Mouse (Mus musculus): ENCODE data around the gene Sigirr. TPM values are rescaled to one million over a fixed set of nuclear protein-coding genes. Genes with fewer than 3 reads are reported as not detected.
A peak's percentile ranks its signal among the peaks of the same experiment; 100 is the strongest.

Sigirr gene
- total and polyA plus RNA-seq, 3 experiments: 8.3 to 17.5 TPM; not detected in 1

DNA sequence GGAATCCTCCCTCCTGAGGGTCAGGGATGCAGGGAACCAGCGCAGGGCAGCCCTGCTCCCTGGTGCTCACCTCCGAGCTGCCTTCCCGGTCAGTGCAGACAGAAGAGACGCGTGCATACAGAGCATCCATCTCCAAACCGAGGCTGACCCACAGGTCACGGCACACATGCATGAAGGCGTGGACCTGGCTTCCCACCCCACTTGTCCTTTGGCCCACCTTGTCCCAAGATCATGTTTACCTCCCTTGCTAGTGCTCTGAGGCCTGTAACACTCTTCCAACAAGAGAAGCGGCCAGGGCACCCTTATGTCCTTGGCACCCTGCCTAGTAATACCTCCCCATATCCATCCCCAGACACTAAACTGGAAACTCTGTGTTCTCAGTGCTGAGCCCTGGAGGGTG, 15.5 kb upstream of the Sigirr start:
- Histone ChIP-seq H3K4me3 (ENCODE audit: control insufficient read depth in 1 of 2, insufficient read depth in 1 of 2, low read depth in 2 of 2, low read length in 2 of 2) (no peak overlapping the region), H3K9ac (ENCODE audit: control insufficient read depth, low read depth, low read length, poor library complexity, severe bottlenecking) (no peak overlapping the region), H3K27me3 (ENCODE audit: control insufficient read depth in 1 of 2, insufficient read depth in 2 of 2, low read length in 2 of 2) (peaks cover 2 to 7% of the 10 kb centered on the region in 2 experiments; a peak in 2 of 4 replicates), H3K36me3 (ENCODE audit: control insufficient read depth in 1 of 2, insufficient read depth in 2 of 2, low read length in 2 of 2) (no peaks in the 10 kb centered on the region), H3K27ac (ENCODE audit: control insufficient read depth, low read depth, low read length) (no peak overlapping the region), H3K79me2 (ENCODE audit: control insufficient read depth, insufficient read depth, low read length, poor library complexity) (no peaks in the 10 kb centered on the region), H3K9me3 (replicated peaks; ENCODE audit: insufficient read depth, low read length) (no peaks in the 10 kb centered on the region), H3K4me1 (ENCODE audit: control insufficient read depth in 1 of 2, insufficient read depth in 2 of 2, low read length in 2 of 2) (no peaks in the 10 kb centered on the region; a peak in 1 of 4 replicates)
- no peak for TF ChIP-seq POLR2AphosphoS2 (IDR thresholded peaks at IDR 0.05; ENCODE audit: low read length)
- TF ChIP-seq TAL1 (IDR thresholded peaks at IDR 0.05; ENCODE audit: low read length): no peak
- TF ChIP-seq POLR2AphosphoS5 (IDR thresholded peaks at IDR 0.05; ENCODE audit: borderline replicate concordance, low read depth, low read length): no peak
- no peak for TF ChIP-seq ZC3H11A (IDR thresholded peaks at IDR 0.05; ENCODE audit: low read depth, low read length)
- no peak for TF ChIP-seq NRF1 (IDR thresholded peaks at IDR 0.05; ENCODE audit: insufficient read depth, low read depth, low read length, poor library complexity, severe bottlenecking)
- TF ChIP-seq JUND (IDR thresholded peaks at IDR 0.05; ENCODE audit: low read depth, low read length): no peak
- no peak for DNase-seq (ENCODE audit: low read depth, low spot score)

DNA sequence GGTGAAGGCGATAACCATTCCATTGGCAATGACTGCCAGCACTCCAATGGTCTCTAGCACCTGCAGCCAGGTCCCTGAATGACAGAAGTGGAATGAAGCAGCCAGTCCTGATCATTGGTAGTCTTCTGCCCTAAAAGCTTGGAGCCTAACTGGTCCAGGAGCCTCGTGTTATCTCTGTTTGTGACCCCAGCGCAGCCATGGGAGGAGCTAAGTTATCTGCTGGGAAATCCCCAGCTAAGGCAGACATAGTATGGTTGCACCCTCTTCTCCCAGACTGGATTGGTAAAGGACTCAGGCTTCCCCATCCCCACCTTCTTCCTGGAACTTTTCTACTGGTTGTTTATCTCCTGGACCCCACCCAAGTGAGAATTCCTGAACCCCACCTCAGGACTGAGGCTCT, 2.8 kb upstream of the Sigirr start:
- Histone ChIP-seq H3K4me1 (ENCODE audit: control insufficient read depth in 1 of 2, insufficient read depth in 2 of 2, low read length in 2 of 2) (0 out of 4 replicates have a peak, but pooled peaks cover 0 to 4% of the 10 kb centered on the region in 2 experiments), H3K9ac (ENCODE audit: control insufficient read depth, low read depth, low read length, poor library complexity, severe bottlenecking) (no peak overlapping the region), H3K27ac (ENCODE audit: control insufficient read depth, low read depth, low read length) (no peak overlapping the region), H3K79me2 (ENCODE audit: control insufficient read depth, insufficient read depth, low read length, poor library complexity) (no peaks in the 10 kb centered on the region), H3K9me3 (replicated peaks; ENCODE audit: insufficient read depth, low read length) (no peaks in the 10 kb centered on the region), H3K36me3 (ENCODE audit: control insufficient read depth in 1 of 2, insufficient read depth in 2 of 2, low read length in 2 of 2) (no peaks in the 10 kb centered on the region), H3K27me3 (ENCODE audit: control insufficient read depth in 1 of 2, insufficient read depth in 2 of 2, low read length in 2 of 2) (peaks cover 0 to 4% of the 10 kb centered on the region in 2 experiments; a peak in 2 of 4 replicates), H3K4me3 (ENCODE audit: control insufficient read depth in 1 of 2, insufficient read depth in 1 of 2, low read depth in 2 of 2, low read length in 2 of 2) (no peak overlapping the region)
- TF ChIP-seq KAT2A (conservative IDR thresholded peaks at IDR 0.05; ENCODE audit: low read depth, low read length): no peak
- TF ChIP-seq ZMIZ1 (IDR thresholded peaks at IDR 0.05; ENCODE audit: low read depth, low read length): no peak
- no peak for TF ChIP-seq TCF12 (IDR thresholded peaks at IDR 0.05; ENCODE audit: low read depth, low read length)
- TF ChIP-seq TAL1 (IDR thresholded peaks at IDR 0.05; ENCODE audit: low read length): no peak
- TF ChIP-seq USF2 (IDR thresholded peaks at IDR 0.05; ENCODE audit: borderline replicate concordance in 1 of 2, insufficient read depth in 1 of 2, low read depth in 1 of 2, low read length in 2 of 2): no peak
- DNase-seq (ENCODE audit: low read depth, low spot score): no peak

DNA sequence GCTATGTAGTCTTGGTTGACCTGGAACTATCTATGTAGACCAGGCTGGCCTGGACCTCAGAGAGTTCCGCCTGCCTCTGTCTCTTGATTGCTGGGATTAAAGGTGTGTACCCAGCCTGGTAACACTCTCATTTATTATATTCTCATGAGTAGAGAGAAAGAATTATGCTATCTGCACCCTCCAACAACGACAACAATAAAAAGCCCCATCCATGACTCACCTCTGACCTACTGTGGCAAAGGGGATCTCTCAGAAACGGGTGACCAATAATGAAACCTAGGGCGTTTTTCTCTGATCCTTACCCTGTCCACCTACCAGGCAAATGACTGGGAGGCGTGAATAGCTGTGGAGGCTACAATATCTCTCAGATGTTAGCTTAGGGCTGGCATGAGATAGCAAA, 3.2 kb downstream of the Sigirr start:
- Histone ChIP-seq H3K9ac (ENCODE audit: control insufficient read depth, low read depth, low read length, poor library complexity, severe bottlenecking) (peak overlapping the region; percentile 32), H3K79me2 (ENCODE audit: control insufficient read depth, insufficient read depth, low read length, poor library complexity) (no peaks in the 10 kb centered on the region), H3K27me3 (ENCODE audit: control insufficient read depth in 1 of 2, insufficient read depth in 2 of 2, low read length in 2 of 2) (peaks cover 0 to 4% of the 10 kb centered on the region in 2 experiments; a peak in 2 of 4 replicates), H3K9me3 (replicated peaks; ENCODE audit: insufficient read depth, low read length) (no peaks in the 10 kb centered on the region), H3K4me3 (ENCODE audit: control insufficient read depth in 1 of 2, insufficient read depth in 1 of 2, low read depth in 2 of 2, low read length in 2 of 2) (peak overlapping the region; percentile 36 to 44), H3K4me1 (ENCODE audit: control insufficient read depth in 1 of 2, insufficient read depth in 2 of 2, low read length in 2 of 2) (peaks cover 0 to 15% of the 10 kb centered on the region in 2 experiments; a peak in 2 of 4 replicates), H3K27ac (ENCODE audit: control insufficient read depth, low read depth, low read length) (peak overlapping the region; percentile 21; the same call in 1 of the 2 replicates), H3K36me3 (ENCODE audit: control insufficient read depth in 1 of 2, insufficient read depth in 2 of 2, low read length in 2 of 2) (peaks cover 0 to 7% of the 10 kb centered on the region in 2 experiments; a peak in 2 of 4 replicates)
- DNase-seq (ENCODE audit: low read depth, low spot score): no peak
- no peak for TF ChIP-seq ZMIZ1 (IDR thresholded peaks at IDR 0.05; ENCODE audit: low read depth, low read length)
- TF ChIP-seq MYC (IDR thresholded peaks at IDR 0.05; ENCODE audit: low read depth, low read length): no peak
- TF ChIP-seq JUND (IDR thresholded peaks at IDR 0.05; ENCODE audit: low read depth, low read length): no peak
- no peak for TF ChIP-seq TBP (IDR thresholded peaks at IDR 0.05; ENCODE audit: low read depth, low read length)
- TF ChIP-seq ZNF384 (IDR thresholded peaks at IDR 0.05; ENCODE audit: low read depth, low read length): no peak
- no peak for TF ChIP-seq NELFE (IDR thresholded peaks at IDR 0.05; ENCODE audit: low read depth, low read length)
- TF ChIP-seq MAFK (IDR thresholded peaks at IDR 0.05; ENCODE audit: borderline replicate concordance, low read depth, low read length): no peak
- TF ChIP-seq RCOR1 (IDR thresholded peaks at IDR 0.05; ENCODE audit: low read depth, low read length): no peak
- no peak for TF ChIP-seq EP300 (IDR thresholded peaks at IDR 0.05; ENCODE audit: low read depth in 1 of 2, low read length in 2 of 2)
- no peak for TF ChIP-seq CTCF (IDR thresholded peaks at IDR 0.05 in 2 of 3, conservative IDR thresholded peaks at IDR 0.05 in 1 of 3; ENCODE audit: control insufficient read depth in 1 of 3, insufficient read depth in 1 of 3, low read depth in 2 of 3, low read length in 3 of 3, poor library complexity in 1 of 3, severe bottlenecking in 1 of 3)
- no peak for TF ChIP-seq NRF1 (IDR thresholded peaks at IDR 0.05; ENCODE audit: insufficient read depth, low read depth, low read length, poor library complexity, severe bottlenecking)
- no peak for TF ChIP-seq CHD1 (IDR thresholded peaks at IDR 0.05; ENCODE audit: low read depth, low read length)
- no peak for TF ChIP-seq SMC3 (IDR thresholded peaks at IDR 0.05; ENCODE audit: low read depth, low read length)
